Mouse (Mus musculus) urinary bladder, postnatal 14 days (tissue): ENCODE results near the gene Enox1.

Source experiments
- DNase-seq: peaks from one replicate; pipeline ENCODE4 v3.0.0; 2021; ENCODE audit warnings: low spot score

Gene Enox1

GRCm38 (mm10) chr14:77196246-77196645, 39.7 kb downstream of the Enox1 start:
- no peak for DNase-seq

DNA sequence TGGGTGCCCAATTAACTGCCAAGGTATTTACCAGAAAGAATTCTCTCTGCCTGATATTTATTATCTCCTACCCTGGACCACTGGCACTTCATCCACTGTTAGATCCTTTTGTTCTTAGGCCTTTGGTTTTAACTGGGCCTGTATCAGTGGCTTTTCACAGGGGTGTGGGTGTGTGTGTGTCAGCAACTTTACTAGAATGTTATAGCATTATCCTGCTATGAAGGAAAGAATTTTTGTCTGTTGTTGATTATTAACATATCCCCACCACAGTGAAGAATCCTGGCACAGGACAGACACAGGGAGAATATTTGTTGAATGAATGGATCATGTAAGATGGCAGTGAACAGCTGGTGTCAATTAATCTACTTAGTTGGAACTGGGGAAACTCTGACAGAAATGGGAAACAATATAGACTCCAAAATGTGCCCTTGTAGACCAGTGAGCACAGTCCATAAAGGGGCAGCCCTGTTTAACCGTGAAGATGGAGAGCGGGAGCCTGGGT, 40.9 kb downstream of the Enox1 start:
- DNase-seq = no peak

DNA sequence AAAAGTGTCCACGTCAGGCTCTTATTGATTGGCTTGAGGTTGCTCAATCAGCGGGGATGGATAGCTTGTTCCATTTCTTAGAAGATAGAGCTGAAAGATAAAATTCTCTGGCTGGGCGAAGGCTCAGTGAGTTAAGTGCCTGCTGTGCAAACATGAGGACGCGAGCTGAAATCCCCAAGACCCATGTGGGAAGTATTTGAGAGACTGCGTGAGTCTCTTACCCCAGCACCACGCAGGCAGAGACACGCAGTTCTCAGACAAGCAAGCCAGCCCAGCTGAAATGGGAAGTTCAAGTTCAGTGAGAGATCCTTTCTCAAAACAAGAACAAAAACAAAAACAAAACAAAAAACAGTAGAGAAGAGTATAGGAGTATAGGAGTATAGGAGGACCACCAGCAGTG, 54.3 kb downstream of the Enox1 start:
- DNase-seq = no peak

DNA sequence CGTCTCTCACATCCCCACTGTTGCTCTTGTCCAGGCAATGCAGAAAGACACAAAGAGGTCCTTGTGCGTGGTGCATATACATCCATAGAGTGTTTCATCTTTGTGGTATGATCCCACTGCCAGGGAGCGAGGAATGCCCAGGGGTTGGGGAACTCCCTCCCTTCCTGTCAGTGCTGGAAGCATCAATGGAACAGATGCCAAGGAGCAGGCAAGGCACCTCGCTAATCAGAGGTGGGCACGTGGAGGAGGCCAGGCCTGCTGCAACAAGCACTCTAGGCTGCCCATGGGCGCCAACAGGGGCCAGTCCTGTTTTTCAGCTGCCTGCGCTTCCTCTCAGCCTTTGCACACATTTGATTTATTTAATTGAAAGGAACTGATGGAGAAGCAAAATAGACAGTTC, 56.6 kb downstream of the Enox1 start:
- no peak for DNase-seq

DNA sequence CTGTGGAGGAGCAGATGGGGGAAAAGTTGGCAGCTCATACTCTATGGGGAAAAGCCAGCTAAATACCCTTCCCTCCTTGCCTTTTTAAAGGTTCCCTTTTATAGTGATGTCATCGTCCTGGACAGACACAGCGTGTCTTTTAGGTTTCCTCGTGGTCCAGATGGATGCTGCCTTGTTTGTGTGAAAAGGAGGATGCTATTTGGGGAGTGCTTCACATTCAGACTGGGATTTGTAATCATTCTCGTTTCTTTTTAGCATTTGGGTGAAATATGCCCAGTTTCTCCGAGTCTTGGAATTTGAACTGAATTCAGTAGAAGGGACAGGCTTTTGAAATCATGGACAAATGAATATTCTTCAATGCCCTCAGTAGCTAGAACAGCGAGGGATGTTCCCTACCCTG, 58.3 kb downstream of the Enox1 start:
- no peak for DNase-seq

DNA sequence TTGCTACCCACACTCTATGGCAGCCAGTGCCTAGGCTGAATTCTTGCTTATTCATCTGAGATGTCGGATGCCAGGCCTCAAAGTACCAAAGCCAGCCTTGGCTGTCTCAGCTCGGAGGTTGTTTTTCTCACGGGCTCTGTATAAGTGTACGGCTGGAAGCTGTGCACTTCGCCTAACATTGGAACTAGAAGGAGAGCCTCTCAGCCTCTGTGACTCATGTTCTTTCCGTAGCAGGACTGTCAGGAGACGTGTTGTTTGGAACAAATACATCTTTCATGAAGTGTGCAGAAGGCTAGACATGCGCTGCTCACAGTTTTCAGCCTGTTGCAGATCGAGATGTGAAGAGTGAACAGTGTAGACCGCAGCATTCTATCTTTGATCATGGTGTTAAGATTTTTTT, 68.8 kb downstream of the Enox1 start:
- no peak for DNase-seq

DNA sequence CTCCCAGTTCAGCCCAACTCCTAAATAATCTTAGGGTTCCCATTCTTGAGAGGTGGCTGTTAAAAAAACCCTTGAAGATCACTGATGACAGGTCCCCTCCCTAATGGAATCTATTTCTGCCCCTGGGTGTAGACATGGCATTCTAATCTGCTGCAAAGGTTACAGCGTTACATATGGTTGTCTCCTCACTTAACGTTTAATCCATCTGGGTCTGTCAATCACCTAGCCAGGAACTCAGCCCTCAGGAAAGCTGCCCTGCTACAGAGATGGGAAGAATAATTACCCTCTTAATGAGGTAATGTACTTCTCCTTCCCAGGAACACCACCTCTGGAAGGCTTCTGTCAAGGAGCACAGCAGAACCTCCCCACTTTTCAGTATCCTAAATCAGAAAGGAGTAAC, 82.2 kb downstream of the Enox1 start:
- DNase-seq = no peak

- no peak for DNase-seq
Measured at GRCm38 (mm10) chr14:77239360-77239759, 82.8 kb downstream of the Enox1 start.

- DNase-seq = no peak
Measured at GRCm38 (mm10) chr14:77246977-77247376, 90.4 kb downstream of the Enox1 start.

- DNase-seq = no peak
Measured at GRCm38 (mm10) chr14:77248426-77248825, 91.9 kb downstream of the Enox1 start.

GRCm38 (mm10) chr14:77248946-77249345, 92.4 kb downstream of the Enox1 start:
- DNase-seq = no peak

DNA sequence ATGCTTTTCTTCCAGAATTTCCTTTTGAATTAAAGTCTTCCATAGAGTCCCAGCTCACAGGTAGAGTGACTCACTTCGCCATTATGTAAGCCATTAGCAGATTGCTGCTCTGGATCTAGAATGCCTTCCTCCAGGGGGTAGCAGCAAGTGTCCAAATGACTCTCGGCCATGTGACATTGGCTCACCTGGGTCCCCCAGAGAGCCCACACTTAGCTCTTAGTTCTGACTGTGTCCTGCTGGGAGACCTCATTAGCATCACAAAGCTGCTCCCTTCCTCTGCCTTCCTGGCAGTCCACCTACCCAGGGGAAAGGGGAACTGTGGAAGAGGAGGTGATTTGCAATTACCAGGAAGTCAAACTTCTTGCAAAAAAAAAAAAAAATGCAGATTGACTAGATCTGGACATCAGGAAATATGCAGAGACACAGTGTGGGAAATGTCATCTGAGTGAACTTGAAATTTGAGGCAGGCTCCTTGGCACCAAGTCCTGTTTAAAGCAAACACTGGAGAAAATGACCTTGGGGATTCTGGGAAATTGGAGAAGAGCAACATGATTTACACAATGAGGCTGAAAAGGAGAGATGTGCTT, 94.2 kb downstream of the Enox1 start:
- DNase-seq = no peak

DNA sequence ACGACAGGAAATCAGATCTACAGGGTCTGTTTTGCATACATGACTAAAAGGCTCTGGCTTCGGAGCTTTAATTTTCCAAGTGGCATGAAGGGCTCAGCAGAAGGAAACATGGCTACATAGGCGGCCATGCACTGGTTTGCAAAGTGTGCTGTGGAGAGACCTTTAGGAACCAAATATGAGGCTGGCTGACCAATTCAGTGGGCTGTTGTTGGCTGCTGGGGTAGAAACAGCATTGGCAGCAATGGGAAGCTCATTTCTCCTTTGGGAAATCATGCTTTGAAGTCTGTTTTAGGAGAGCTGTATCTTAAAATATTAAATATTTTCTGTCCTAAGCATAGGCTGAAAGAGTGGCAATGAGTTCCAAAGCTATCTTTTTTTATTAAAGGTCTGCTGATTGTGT, 98.6 kb downstream of the Enox1 start:
- no peak for DNase-seq

DNA sequence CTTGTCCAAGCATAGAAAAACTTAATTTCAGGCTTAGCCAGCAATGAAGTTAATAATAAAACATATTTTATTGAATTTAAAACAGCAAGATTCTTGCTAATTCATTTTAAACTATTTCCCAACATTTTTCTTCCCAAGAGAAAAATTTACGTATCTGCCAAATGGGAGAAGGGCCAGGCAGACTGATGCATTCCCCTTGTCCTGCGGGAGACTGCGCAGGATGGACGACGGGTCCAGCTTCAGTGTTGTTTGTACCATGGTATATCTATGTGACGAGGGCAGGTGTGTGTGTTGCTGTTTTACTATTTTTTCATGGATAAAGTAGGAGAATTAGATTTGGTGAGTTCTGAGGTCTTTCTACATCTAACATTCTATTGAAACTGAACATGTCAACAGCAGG, 99.1 kb downstream of the Enox1 start:
- DNase-seq = no peak

GRCm38 (mm10) chr14:77256943-77257342, 100.4 kb downstream of the Enox1 start:
- no peak for DNase-seq

- no peak for DNase-seq
Measured at GRCm38 (mm10) chr14:77257461-77257860, 100.9 kb downstream of the Enox1 start.

GRCm38 (mm10) chr14:77258186-77258585, 101.6 kb downstream of the Enox1 start:
- DNase-seq = no peak

GRCm38 (mm10) chr14:77259686-77260085, 103.1 kb downstream of the Enox1 start:
- no peak for DNase-seq

DNA sequence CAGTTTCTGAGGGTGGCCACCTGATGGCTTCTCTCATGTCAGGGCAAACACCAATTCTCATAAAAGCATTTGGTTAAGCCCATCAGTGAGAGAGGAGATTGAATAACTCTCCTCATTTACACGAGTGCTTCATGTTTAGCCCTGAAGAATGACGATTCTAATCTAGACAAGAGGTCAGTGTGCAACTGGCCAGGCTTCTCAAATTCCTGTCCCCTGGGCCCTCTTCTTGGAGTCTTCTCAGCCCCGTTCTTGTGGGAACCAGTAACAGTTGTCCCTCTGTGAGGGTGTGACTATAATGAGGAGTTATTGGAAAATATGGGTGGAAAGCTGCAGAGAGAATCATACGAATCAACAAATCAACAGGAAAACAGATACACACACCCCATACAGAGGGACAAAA, 103.5 kb downstream of the Enox1 start:
- no peak for DNase-seq

- no peak for DNase-seq
Measured at GRCm38 (mm10) chr14:77266805-77267771, 110.5 kb downstream of the Enox1 start.

DNA sequence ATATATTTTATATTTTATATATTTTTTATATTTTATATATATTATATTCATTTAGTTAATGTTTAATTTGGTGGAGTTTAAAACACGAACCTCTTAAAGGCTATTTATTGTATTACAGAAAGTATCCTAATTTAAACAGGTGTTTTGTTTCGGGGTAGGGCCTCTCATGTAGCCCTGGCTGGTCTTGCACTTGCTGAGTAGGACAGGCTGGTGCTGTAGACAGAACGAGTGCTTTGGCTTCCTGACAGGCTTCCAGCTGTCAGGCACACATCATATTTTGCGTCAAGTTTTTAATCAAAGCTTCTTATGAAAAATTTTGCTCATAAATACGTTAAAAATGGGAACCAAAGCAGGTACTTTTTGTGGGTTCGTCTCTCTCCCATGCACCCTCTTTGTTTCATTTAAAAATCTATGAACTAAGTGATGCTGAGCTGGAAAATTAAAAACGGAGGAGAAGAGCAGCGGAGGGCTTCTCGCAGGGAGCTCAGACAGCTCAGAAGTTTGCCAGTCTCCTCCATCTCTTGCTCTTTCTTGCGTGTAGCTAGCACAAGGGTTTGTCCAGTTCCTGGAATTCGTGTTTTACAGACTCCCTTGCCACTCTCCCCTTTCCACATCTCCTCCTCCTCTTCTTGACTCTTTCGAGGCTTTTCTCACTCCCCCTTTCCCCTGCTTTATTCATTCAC, 115.8 kb downstream of the Enox1 start:
- no peak for DNase-seq

DNA sequence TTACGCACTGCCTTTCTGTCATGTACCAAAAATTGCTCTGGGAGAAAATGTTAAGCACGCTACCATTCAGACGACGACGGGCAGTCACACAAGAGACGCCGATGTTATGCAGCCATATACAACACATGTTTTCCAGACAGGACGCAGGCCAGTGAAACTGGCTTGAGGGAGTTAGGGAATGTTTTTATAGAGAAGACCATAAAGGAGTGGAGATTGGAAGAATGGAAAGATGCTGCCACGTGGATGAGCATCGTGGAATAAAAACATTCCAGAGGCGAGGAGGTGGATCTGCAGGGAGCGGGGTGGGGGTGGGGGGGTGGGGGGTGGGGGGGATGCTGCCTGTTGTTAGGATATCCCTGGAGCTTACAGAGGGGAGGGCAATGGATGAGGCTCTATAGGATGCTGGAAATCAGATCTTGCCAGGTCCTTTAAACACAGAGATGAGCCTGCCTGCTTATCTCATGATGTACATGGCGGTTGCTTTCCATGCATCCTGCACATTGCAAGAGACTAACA, 116.4 kb downstream of the Enox1 start:
- no peak for DNase-seq

DNA sequence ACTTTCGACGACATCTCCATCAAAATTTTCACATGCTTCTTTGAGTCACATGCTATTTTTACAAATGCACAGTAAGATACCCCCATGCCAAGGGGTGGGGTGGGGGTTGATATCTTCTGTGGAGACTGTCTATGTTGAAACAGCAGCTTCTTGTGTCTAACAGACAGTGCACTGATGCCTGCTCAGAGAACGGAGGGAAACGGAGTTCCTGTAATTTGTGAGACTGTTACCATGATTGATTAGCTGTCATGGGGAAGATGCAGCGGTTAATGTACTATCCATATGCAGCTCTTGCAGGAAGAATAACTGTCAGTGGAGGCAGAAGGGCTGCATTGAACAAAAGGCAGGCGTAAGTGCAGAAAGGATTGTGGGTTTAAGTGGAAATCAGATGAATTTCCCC, 117.2 kb downstream of the Enox1 start:
- no peak for DNase-seq
